Mouse (Mus musculus) right cerebral cortex, adult 18-20 months (tissue): ENCODE data around the gene Cfap157.

Experiments used
- DNase-seq: peaks from one replicate; pipeline ENCODE4 v3.0.0; 2022; ENCODE audit warnings: mixed read lengths

Cfap157 gene

DNA sequence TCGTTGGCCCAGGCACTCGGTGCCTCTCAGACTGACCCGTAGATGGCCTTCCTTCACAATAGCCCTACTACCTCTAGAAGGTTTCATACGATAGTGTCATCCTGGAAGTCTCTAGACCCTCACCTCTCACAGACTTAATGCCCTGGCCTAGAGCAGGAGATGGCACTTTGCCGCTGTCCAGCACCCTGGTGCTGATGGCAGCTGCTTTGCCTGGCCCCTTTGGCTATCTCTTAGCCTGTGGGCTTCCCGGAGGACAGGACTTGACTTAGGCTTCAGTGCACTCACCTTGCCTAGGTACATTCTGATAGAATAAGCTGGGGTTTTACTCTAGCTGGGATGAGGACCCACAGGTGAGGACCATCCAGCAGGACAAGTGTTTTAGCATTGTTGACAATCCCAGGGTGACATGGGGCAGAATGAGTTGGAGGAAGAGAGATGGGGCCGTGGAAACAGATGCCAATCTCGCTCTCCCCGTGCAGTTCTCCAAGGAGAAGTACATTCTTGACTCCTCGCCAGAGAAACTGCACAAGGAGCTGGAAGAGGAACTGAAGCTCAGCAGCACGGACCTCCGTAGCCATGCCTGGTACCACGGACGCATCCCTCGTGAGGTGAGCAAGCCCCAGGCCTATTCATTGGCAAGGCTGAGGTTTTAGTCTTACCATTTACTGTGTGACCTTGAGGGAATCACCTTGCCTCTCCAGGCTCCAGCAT lies 39.8 kb downstream of the Cfap157 start:
- no peak for DNase-seq

DNA sequence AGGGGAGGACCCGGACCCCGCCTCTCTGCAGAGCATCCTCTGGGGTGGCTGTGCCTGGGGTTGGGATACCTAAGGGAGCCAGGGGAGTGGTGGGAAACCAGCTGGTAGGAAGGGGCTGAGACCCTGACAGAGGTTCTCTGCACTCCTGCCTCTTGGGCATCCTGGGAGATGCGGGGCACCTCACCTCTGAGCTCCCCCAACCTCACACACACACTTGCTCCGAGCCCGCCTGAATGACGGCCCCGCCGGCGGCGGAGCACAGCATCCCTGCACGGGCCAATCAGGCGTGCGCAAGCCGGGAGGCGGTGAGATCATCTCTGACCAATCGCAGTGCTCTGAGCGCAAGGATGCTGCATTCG lies 42.1 kb downstream of the Cfap157 start:
- peak; percentile 93 for DNase-seq

DNA sequence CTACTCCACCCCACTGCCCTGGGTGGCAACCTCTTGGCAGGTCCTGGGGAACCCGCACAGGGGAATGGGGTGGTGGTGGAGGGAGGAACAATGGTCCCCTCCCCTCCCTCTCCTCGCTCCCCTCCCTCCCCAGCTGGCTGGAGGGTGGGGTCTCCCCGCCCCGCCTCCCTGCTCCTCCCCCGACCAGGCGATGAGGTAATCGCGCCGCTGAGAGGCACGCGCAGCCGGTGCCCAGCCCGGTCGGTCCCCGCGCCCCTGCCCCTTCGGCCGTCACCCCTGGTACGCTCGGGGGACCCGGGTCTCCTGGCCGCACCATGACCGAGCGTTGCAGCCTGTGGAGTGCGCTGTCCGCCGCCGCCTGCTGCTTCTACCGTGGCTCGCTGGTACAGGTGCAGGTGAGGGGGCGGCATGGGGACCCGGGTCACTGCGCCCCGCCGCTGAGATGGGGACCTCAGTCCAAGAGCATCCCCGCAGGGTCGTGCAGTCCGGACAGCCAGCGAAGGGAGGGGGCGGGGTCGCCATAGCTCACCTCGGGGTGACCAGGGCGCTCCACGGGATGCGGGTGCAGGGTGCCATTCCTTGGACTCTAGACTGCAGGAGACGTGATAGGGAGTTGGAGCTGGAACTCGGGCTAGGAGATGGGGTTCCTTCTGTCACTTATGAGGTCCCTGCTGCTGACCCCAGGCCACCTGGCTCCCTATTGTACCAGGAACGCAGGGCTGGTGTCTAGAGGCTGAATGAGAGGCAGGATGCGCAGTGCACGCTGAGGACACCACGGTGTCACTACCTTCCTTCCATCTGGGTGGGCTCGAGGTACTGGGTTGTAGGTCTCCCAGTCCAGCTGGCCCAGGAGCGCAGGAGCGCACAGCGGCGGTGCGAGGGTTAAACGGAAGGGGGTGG lies 42.7 kb downstream of the Cfap157 start:
- DNase-seq, result peak; percentile 63

DNA sequence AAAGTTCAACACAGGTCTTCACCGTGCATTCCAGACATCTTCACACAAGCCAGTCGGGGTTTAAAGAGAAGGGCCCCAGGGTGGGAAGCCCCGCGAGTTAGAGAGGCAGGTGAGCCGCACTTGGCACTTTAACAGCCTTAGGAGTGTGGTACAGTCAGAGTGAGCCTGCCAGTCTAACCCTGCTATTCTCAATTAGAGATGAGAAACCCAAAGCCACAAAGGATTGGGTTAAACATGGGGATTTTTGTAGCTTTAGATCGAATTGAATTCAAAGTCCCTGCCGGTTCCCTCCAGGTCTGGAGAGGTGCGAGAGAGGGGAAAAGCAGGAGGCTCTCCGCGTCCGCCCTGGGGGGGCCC lies 43.3 kb downstream of the Cfap157 start, which contains the start of gene 6330409D20Rik:
Gene 6330409D20Rik (minus strand): TSS at position 101 of the 357 bp plus-strand sequence.
- DNase-seq, result no peak

DNA sequence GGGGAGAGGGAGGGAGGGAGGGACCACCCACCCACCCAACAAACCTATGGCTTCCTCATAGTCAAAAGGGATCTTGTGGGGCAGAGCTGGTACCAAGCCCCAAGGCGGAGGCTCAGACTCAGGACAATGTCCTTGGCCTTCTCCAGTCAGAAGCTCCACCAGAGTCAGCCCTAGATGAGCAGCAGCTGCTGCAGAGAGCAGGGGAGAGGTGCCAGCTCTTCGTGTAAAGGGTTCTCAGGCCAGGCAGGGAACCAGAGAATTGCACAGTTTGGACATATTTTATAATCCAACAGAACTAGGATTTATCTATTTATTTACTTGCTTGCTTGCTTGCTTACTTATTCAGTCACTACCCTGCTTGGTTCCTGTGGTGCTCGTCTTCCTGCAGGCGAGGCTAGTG lies 44.9 kb downstream of the Cfap157 start:
- no peak for DNase-seq

DNA sequence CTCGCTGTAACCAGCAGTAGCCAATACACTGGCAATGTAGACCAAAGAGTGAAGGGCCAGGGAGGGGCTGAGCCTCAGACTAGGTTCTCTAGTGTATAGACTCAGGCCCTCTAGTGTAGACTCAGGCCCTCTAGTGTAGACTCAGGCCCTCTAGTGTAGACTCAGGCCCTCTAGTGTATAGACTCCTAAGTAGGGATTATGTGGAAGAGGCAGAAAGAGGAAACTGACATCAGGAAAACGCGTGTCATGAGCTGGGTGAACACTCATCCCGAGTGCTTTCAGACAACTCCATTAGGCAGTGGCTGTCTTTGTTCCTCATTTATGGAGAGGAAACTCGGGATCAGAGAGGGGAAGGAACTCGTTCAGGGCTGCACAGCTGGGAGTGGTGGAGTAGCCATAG lies 47.2 kb downstream of the Cfap157 start:
- no peak for DNase-seq

DNA sequence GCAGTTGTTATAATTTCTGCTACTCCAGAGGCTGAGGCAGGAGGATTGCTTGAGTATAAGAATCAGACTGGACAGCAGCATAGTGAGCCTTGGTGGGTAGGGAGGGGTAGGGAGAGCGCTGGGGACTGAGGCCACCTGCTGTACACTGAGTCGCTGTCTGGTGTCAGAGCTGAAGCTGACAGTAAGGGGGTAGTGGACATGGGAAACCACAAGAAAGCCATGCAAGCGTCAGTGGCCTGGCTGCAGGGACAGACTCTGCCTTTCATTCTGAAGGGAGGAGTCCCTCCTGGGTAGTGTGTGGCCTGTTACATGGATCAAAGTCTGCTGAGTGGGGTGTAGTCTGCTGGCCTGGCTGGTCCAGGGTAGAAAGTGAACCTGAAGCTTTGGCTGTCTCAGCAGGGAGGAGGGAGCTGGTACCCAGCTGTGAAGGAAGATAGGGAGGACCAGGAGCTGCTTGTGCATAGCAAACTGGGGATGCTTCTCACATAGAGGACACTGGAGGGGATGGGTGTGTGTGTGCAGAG lies 47.9 kb downstream of the Cfap157 start:
- DNase-seq, result no peak

DNA sequence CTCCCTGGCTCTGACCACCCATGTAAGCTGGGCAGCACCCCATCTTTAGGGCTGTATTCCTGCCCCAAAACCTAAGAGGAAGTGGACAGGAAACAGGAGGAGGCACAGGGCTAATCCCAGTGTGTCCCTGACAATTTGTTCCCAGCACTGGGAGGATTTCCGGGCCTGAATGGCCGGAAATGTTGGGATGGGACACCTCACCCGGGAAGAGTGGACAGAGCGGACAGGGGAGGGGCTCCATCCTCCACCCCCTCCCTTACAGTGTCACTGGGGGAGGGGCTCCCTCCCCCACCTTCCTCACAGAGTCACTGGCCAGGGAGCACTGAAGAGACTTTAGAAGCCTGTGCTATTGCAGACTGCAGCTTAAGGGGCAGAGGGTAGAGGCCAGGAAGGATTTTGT lies 49.3 kb downstream of the Cfap157 start:
- no peak for DNase-seq

DNA sequence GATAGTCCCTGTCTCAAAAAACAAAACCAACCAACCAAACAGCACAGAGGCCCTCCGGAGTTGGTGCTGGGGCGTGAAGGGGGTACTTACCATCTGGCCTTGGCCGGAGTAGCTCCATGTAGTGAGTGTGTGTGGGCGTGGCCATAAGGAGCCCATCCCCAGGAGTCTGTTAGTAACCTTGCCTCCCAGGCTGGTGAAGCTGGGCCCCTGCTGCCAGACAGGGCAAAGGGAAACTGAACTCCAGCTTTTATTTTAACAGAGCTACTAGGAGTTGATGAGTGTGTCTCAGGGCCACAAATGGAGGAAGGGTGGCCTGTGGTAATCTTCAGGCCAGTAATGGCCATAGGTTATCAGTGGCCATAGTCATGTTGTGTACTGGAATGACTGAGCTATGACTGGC lies 49.7 kb downstream of the Cfap157 start:
- DNase-seq, result no peak

DNA sequence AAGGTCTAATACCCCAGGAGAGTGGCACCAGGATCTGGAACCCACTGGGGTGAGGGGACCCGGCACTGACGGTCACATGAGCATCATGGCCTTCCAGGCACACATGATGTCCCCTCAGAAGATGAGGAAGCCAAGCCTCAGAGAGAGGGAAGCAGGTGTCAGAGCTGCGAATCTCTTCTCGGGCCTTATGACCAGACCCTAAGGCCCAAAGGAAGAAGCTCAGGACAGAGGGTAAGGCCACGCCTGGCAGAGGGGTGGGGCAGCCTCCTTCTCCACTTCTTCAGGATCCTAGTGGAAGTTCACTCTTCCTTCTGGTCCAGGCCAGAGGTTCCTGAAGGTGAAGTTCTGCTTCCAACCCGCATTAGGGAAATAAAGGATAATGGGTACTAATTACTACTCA lies 51.5 kb downstream of the Cfap157 start:
- no peak for DNase-seq

DNA sequence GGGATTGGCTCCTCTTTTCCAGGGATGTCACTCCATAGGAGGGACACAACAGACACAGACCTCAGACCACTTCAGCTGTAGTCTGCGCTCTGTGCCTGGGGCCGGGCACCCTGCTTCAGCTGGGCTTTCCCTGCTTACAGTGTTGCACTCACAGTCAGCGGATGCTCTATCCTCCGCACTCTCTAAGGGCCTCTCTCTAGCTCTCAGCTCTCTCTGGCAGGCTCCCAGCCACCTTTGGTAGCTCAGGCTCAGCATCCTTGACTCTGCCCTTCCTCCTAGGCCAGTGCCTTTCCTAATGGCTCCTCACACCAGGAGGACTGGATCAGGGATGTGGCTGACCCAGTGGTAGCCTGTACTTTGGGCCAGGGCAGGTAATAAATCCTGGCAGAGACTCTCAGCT lies 52.3 kb downstream of the Cfap157 start:
- no peak for DNase-seq

DNA sequence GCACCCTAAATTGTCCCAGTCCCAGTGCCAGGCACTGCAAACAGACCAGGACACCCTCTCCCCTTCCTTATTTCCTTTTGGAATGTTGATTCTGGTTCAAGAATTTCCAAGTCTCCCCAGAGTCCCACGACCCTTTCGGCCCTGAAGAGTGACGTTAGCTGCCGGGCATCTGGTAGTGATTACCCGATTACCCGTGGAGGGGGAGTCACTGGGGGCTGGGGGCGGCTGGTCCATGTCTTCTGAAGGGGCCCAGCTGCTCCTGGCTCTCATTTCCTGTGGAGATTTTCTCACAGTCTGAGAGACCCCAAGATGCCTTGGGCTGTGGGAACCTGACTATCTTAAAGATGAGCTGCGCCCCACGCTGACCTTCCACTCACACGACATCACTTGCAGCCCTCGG lies 53.4 kb downstream of the Cfap157 start:
- no peak for DNase-seq

DNA sequence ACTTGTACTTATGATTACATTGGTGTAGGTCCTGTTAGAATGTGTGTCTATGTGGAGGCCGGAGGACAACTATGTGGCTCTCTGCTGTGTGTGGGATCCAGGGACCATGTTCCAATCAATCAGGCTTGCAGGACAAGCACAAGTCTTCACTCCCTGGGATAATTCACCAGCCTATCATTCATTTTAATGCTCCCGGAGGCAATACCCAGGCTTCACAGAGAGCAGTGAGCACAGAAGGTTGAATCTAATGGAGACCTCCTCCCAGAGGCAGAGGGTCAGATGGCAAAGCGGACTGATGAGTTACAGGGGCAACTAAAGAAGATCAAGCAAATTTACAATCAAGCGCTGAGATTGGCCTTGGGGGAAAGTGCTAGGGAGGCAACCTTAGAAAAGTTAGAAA lies 54.7 kb downstream of the Cfap157 start:
- no peak for DNase-seq

DNA sequence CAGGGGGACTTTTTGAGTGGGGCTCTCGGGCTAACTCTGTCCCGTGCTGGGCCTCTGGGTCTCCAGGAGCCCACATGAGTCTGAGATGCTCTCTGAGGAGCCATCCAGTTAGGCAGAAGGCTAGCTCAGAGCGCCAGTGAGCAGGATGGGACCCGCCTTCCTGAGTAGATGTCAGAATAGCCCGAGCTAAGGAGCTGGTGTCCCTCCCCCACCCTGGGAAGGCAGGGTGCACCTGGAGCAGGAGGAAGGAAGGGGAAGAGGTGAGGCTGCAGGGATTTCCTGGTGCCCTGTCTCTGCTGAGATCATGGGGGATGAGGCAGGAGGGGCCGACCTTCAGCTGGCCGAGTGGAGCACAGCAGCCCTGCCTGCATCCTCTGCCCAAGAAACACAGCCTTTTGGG lies 55.8 kb downstream of the Cfap157 start:
- DNase-seq, result no peak

DNA sequence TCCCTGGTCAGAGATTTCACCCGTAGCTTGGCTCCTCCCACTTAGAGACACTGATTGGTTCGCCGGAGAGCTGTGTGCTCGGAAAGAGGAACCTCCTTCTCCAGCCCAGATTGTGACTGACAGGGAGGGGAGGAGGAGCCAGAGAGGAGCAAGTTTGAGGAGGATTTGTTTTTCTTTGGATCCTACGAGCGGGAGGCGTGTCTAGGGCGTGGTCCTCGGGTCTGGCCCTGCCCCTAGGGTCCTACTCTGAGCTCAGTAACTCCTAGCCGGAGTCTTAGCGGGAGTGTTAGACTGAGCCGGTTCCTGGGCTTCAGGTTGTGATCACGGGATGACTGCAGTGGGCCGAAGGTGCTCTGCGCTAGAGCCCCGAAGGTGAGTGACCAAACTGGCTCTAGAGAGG lies 56.8 kb downstream of the Cfap157 start:
- peak; percentile 92 for DNase-seq
